Mouse (Mus musculus) intestine, embryonic 16.5 days (tissue): Measurements from ENCODE around the gene Sgip1. TPM values are rescaled to one million over a fixed set of nuclear protein-coding genes. Genes with fewer than 3 reads are reported as not detected.

Experiments used
- ATAC-seq: fragments of 200-750 bp; cut with Nextera tagmentation; 2 replicates; pipeline ENCODE4 v1.8.0; 2017; ENCODE audit warnings: moderate TSS enrichment, moderate library complexity
- H3K27ac ChIP-seq: fragments of 300-500 bp; sonication (generic); 2 replicates; pipeline ENCODE4 v1.5.1; 2014; ENCODE audit warnings: mild to moderate bottlenecking, low read length
- H3K27me3 ChIP-seq: fragments of 300-500 bp; sonication (generic); replicated peaks from 2 replicates; pipeline ENCODE4 v1.6.1; 2014; ENCODE audit warnings: low read length, control low read depth, mixed read lengths; ENCODE audit not compliant: control insufficient read depth, insufficient read depth
- H3K36me3 ChIP-seq: fragments of 300-500 bp; sonication (generic); 2 replicates; pipeline ENCODE4 v1.6.1; 2014; ENCODE audit warnings: low read length, control low read depth; ENCODE audit not compliant: control insufficient read depth, insufficient read depth
- H3K4me1 ChIP-seq: fragments of 300-500 bp; sonication (generic); 2 replicates; pipeline ENCODE4 v1.6.1; 2014; ENCODE audit warnings: low read length, control low read depth, mixed read lengths; ENCODE audit not compliant: control insufficient read depth, insufficient read depth
- H3K4me2 ChIP-seq: fragments of 300-500 bp; sonication (generic); 2 replicates; pipeline ENCODE4 v1.6.1; 2014; ENCODE audit warnings: low read depth, low read length, control low read depth
- H3K4me3 ChIP-seq: fragments of 300-500 bp; sonication (generic); 2 replicates; pipeline ENCODE4 v1.5.1; 2014; ENCODE audit warnings: mild to moderate bottlenecking, low read length
- H3K9ac ChIP-seq: fragments of 300-500 bp; sonication (generic); 2 replicates; pipeline ENCODE4 v1.6.1; 2014; ENCODE audit warnings: low read depth, low read length
- H3K9me3 ChIP-seq: fragments of 300-500 bp; sonication (generic); 2 replicates; pipeline ENCODE4 v1.6.1; 2016; ENCODE audit warnings: low read length, control low read depth; ENCODE audit not compliant: control insufficient read depth
- WGBS: fragments of 180-500 bp; shearing (Covaris S2); extraction: QIAGEN DNeasy Blood & Tissue Kit; methylation state at CpG from one replicate; pipeline ENCODE4 v1.1.7; 2014; 5-methylcytosine and 5-hydroxymethylcytosine counted together
- polyA plus RNA-seq: library from polyadenylated mRNA; unstranded; fragments of >200 nt; fragmentation: Nextera tagmentation; extraction: Ambion mirVana; gene quantifications from 2 replicates; pipeline ENCODE4 v1.2.1, GENCODE M21; 2015

Gene Sgip1
- polyA plus RNA-seq, 1 experiment from 2014 or later, result 8.8 TPM

- WGBS, result 67% methylated on average over 1 of the region's 1 CpGs
- Histone ChIP-seq H3K9ac (no peak overlapping the region), H3K27me3 (no peaks in the 10 kb centered on the region), H3K9me3 (no peaks in the 10 kb centered on the region), H3K27ac (no peak overlapping the region), H3K4me2 (no peak overlapping the region), H3K4me1 (no peaks in the 10 kb centered on the region), H3K36me3 (no peaks in the 10 kb centered on the region), H3K4me3 (no peak overlapping the region)
- no peak for ATAC-seq
Measured at GRCm38 (mm10) chr4:102851161-102851560, 110.1 kb downstream of the Sgip1 start.

- no peaks in the 10 kb centered on the region for H3K27me3 ChIP-seq
- H3K9me3 ChIP-seq, result no peaks in the 10 kb centered on the region
- H3K9ac ChIP-seq, result no peak overlapping the region
- H3K4me2 ChIP-seq, result no peak overlapping the region
- H3K36me3 ChIP-seq, result no peaks in the 10 kb centered on the region
- ATAC-seq, result no peak
- no peak overlapping the region for H3K27ac ChIP-seq
- WGBS, result 84% methylated on average over 3 of the region's 3 CpGs
- H3K4me3 ChIP-seq, result no peak overlapping the region
- H3K4me1 ChIP-seq, result no peaks in the 10 kb centered on the region
Measured at GRCm38 (mm10) chr4:102852290-102852689, 111.2 kb downstream of the Sgip1 start.

DNA sequence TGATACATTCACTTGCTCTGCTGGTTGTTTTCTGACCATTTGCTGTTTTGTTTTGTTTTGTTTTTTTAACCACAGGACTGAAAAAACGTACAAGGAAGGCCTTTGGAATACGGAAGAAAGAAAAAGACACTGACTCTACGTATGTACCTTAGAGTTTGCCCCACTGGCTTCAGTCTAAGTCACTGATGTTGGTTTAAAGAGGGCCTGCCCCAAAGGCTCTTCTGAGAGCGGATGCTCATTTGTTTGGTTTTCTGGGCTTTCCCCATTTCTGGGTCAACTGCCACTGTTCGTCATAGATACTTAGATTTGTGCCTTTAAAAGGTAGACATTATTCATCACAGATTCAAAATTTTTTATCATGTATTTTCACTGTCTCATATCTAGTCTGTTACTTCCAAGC lies 111.7 kb downstream of the Sgip1 start:
- ATAC-seq, result no peak
- no peaks in the 10 kb centered on the region for H3K27me3 ChIP-seq
- no peaks in the 10 kb centered on the region for H3K4me1 ChIP-seq
- H3K36me3 ChIP-seq, result no peaks in the 10 kb centered on the region
- no peak overlapping the region for H3K27ac ChIP-seq
- WGBS, result 88% methylated on average over 5 of the region's 5 CpGs
- H3K9ac ChIP-seq, result no peak overlapping the region
- no peaks in the 10 kb centered on the region for H3K9me3 ChIP-seq
- H3K4me2 ChIP-seq, result no peak overlapping the region
- no peak overlapping the region for H3K4me3 ChIP-seq

DNA sequence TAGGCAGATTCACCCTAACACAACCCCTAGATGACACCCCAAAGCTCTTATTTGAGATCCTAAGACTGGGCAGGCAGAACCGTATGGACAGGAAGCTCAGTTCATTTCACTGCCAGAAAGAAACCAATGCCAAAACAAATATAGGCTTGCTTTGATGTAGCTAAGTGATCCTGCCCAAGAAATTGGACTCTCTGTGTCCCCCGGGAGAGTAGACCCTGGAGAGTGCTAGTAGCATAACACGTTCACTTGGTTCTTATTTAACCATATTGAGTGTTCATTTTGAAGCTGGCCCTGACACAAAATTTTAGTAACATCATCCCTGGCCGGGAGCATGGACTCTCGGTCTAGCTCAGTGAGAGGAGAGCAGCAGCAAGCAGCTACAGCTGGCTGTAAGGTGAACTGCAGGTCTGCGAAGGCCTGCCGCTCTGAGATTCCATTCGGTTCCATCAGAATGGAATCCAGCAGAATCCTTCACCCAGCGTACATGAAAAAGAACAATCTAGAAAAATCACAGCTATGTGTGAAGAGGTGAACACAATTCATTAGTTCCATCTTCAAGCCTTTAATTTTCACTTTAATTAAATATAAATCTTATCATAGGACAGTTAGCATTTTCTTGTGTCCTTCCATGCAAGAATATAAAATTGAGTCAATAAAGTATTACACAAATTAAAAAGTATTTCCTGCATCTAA lies 112.4 kb downstream of the Sgip1 start:
- H3K4me3 ChIP-seq, result no peak overlapping the region
- no peaks in the 10 kb centered on the region for H3K27me3 ChIP-seq
- no peak for ATAC-seq
- H3K9ac ChIP-seq, result no peak overlapping the region
- H3K36me3 ChIP-seq, result no peaks in the 10 kb centered on the region
- 75% methylated on average over 9 of the region's 9 CpGs for WGBS
- H3K9me3 ChIP-seq, result no peaks in the 10 kb centered on the region
- no peaks in the 10 kb centered on the region for H3K4me1 ChIP-seq
- H3K4me2 ChIP-seq, result no peak overlapping the region
- no peak overlapping the region for H3K27ac ChIP-seq

GRCm38 (mm10) chr4:102854928-102855892 lies 114.1 kb downstream of the Sgip1 start:
- Histone ChIP-seq H3K36me3 (no peaks in the 10 kb centered on the region), H3K4me3 (no peak overlapping the region), H3K9me3 (no peaks in the 10 kb centered on the region), H3K4me1 (no peaks in the 10 kb centered on the region), H3K27me3 (no peaks in the 10 kb centered on the region), H3K9ac (no peak overlapping the region), H3K4me2 (no peak overlapping the region), H3K27ac (no peak overlapping the region)
- WGBS, result 64% methylated on average over 10 of the region's 10 CpGs
- ATAC-seq, result no peak

DNA sequence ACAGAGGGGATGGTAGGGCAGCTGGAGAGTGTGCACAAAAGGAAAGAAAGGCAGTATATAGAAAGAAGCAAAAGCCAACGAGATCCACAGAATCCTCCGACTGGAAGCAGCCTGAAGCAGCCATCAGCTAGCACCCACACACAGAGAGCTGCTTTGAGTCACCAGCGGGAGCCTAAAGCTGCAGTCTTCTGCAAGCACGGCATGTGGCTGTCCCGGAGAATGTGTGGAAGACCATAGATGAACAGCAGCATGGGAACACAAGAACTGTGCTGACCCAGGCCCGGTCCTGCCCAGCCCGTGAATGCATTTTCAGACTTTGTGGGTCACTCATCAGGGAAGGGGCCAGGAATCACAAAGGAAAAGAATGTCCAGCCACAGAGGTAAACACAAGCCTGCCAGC lies 115.0 kb downstream of the Sgip1 start:
- H3K4me1 ChIP-seq, result no peaks in the 10 kb centered on the region

DNA sequence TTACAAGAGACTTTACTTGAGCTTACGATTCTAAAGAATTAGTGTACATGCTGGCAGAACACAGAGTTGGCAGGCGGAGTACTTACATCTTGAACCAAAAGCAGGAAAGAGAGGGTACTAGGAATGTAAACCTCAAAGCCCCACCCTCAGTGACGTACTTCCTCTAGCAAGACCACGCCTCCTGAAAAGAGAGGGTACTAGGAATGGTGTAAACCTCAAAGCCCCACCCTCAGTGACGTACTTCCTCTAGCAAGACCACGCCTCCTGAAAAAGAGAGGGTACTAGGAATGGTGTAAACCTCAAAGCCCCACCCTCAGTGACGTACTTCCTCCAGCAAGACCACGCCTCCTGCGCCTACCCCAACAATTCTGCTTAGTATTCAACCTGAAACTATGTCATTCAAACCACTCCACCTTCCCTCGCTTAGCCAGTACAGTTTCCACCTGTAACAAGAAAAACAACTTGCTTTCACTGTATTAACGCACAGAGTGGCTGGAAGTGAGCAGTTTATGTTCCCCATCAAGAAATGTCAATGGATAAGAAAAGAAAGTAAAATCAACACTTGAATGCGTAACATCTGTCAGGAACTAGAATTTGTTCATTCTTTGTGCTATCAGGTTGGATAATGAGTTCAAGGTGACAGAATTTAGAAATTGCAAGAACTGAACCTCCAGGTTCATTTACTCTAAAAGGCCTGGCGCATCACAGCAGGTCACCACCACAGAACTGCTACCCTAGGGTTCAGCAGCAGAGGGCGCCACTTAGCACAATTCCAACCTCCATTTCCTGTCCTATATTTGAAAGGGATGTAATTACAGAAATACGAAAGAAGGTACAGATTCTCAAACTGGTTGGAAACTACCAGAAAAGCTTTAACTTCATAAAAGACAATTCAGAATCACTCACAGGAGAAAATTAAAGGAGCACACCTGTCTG lies 118.4 kb downstream of the Sgip1 start:
- Histone ChIP-seq H3K27ac (no peak overlapping the region), H3K4me3 (no peak overlapping the region), H3K9ac (no peak overlapping the region), H3K36me3 (no peaks in the 10 kb centered on the region), H3K9me3 (no peaks in the 10 kb centered on the region), H3K27me3 (no peaks in the 10 kb centered on the region), H3K4me2 (no peak overlapping the region), H3K4me1 (no peaks in the 10 kb centered on the region)
- no peak for ATAC-seq
- WGBS, result 94% methylated on average over 15 of the region's 15 CpGs

More for the DNA sequence above, 115.0 kb downstream of the Sgip1 start:
- 53% methylated on average over 7 of the region's 7 CpGs for WGBS
- ATAC-seq, result no peak
- no peaks in the 10 kb centered on the region for H3K27me3 ChIP-seq
- no peaks in the 10 kb centered on the region for H3K9me3 ChIP-seq
- no peak overlapping the region for H3K9ac ChIP-seq
- H3K36me3 ChIP-seq, result no peaks in the 10 kb centered on the region
- no peak overlapping the region for H3K27ac ChIP-seq
- H3K4me2 ChIP-seq, result no peak overlapping the region
- H3K4me3 ChIP-seq, result no peak overlapping the region

DNA sequence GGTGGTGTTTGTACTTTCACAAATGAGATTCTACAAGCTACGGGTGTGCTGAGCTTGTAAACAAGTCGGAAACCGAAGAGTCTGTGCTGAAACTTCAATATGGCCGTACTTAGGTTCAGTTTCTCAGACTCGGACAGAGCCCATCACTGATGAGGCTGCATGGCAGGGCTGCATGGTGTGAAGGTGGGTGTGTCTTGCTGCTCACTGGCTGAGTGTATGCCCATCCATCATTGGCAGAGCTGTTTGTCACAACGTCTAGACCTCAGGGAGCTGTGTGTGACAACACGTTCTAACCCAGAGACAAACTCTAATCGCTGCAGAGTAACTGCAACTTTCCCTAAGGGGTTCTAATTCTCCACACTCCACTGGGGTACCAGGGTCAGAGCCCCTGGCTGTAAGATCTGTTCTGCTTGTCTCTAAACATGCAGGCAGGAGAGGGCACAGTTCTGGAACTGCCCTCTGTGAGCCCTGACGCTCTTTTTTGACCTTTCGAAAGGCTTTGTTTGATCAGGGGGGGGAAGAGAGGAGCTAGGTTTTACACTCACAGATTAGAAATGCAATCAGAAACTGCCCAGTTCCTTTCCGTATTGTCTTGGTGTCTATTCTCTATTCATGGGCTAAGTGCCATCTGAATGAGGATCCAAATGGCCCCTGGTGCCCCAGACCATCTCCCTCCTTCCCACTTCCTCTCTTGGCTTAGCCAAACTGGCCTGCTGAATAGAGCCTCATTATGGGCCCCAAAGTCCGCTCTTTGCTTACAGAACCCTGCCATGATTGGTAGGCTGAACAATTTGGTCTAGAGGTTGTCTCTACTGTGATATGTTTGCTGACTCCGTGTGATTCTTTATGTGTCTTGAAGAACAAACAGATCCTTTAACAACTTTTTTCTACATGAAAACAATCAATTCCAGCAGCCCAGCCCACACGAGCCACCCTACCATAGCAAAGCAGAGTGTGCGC lies 121.9 kb downstream of the Sgip1 start:
- 70% methylated on average over 15 of the region's 15 CpGs for WGBS
- H3K9ac ChIP-seq, result no peak overlapping the region

More for the DNA sequence above, 121.9 kb downstream of the Sgip1 start:
- H3K27ac ChIP-seq, result no peak overlapping the region
- H3K9me3 ChIP-seq, result no peaks in the 10 kb centered on the region
- H3K36me3 ChIP-seq, result no peaks in the 10 kb centered on the region
- no peak for ATAC-seq
- H3K4me2 ChIP-seq, result no peak overlapping the region
- no peak overlapping the region for H3K4me3 ChIP-seq
- no peaks in the 10 kb centered on the region for H3K4me1 ChIP-seq
- no peaks in the 10 kb centered on the region for H3K27me3 ChIP-seq
